Mouse (Mus musculus): Measurements from ENCODE around the gene Svep1. TPM values are rescaled to one million over a fixed set of nuclear protein-coding genes. Genes with fewer than 3 reads are reported as not detected.

Gene Svep1
- polyA plus RNA-seq, 1 experiment: 0.19 TPM

DNA sequence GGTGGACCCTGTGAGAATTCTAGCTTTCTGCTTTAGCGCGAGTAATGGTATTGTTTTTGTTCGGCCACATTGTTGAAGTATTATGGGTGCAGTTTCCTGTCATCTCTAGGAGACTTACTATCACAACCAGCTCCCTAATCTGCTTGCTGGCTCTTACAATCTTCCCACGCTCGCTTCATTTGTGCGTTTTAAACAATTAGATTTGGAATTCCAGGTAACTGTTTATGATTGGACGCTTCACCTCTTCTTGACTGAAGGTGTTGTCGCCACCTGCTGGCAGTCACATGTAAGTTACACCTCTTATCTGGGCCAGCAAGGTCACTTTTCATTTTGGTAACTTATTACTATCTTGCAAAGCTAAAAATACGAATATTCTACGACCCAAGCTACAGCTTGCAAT is 127.0 kb downstream of the Svep1 start:
- no peaks in the 10 kb centered on the region for H3K27me3 ChIP-seq (ENCODE audit: control insufficient read depth, insufficient read depth, low read length, poor library complexity, severe bottlenecking)
- no peaks in the 10 kb centered on the region for H3K4me1 ChIP-seq (ENCODE audit: control insufficient read depth, insufficient read depth, low read length)
- no peak overlapping the region for H3K27ac ChIP-seq (ENCODE audit: insufficient read depth, low read length)
- TF ChIP-seq EP300 (IDR thresholded peaks at IDR 0.05; ENCODE audit: insufficient read depth, low read depth, low read length) (no peak), CTCF (IDR thresholded peaks at IDR 0.05; ENCODE audit: low read depth, low read length) (no peak), POLR2A (IDR thresholded peaks at IDR 0.05; ENCODE audit: insufficient read depth, low read length) (no peak)
- H3K4me3 ChIP-seq (ENCODE audit: low read depth, low read length): no peak overlapping the region
- H3K36me3 ChIP-seq (ENCODE audit: control insufficient read depth, insufficient read depth, low read length, poor library complexity, severe bottlenecking): no peaks in the 10 kb centered on the region
- H3K9me3 ChIP-seq (replicated peaks; ENCODE audit: control insufficient read depth, insufficient read depth, low read length, poor library complexity, severe bottlenecking): no peaks in the 10 kb centered on the region
- H3K9ac ChIP-seq (ENCODE audit: low read depth, poor library complexity, severe bottlenecking): no peak overlapping the region

- Histone ChIP-seq H3K36me3 (ENCODE audit: control insufficient read depth, insufficient read depth, low read length, poor library complexity, severe bottlenecking) (no peaks in the 10 kb centered on the region), H3K9ac (ENCODE audit: low read depth, poor library complexity, severe bottlenecking) (no peak overlapping the region), H3K9me3 (replicated peaks; ENCODE audit: control insufficient read depth, insufficient read depth, low read length, poor library complexity, severe bottlenecking) (no peaks in the 10 kb centered on the region), H3K27ac (ENCODE audit: insufficient read depth, low read length) (no peak overlapping the region), H3K4me3 (ENCODE audit: low read depth, low read length) (no peak overlapping the region), H3K27me3 (ENCODE audit: control insufficient read depth, insufficient read depth, low read length, poor library complexity, severe bottlenecking) (no peaks in the 10 kb centered on the region), H3K4me1 (ENCODE audit: control insufficient read depth, insufficient read depth, low read length) (no peaks in the 10 kb centered on the region)
- TF ChIP-seq CTCF (IDR thresholded peaks at IDR 0.05; ENCODE audit: low read depth, low read length) (no peak), EP300 (IDR thresholded peaks at IDR 0.05; ENCODE audit: insufficient read depth, low read depth, low read length) (no peak), POLR2A (IDR thresholded peaks at IDR 0.05; ENCODE audit: insufficient read depth, low read length) (no peak)
Observed at GRCm38 (mm10) chr4:58077950-58078349, 128.7 kb downstream of the Svep1 start.

DNA sequence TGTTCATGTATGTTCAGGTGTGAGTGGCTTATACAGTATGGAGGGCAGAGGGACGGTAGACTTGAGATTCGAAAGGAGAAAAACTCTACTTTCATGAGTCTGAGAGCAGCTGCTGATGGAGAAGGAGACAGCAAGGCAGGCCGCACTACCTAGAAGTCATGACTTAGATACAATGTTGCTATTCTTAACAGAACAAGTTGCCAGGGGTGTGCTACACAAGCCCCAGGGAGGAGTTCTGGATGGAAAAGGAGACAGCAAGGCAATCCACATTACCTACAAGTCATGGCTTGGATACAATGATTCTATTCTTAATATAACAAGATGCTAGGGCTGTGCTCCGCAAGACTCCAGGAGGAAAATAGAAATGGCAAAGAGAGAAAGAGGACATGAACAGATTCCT is 129.1 kb downstream of the Svep1 start:
- Histone ChIP-seq H3K9me3 (replicated peaks; ENCODE audit: control insufficient read depth, insufficient read depth, low read length, poor library complexity, severe bottlenecking) (no peaks in the 10 kb centered on the region), H3K27me3 (ENCODE audit: control insufficient read depth, insufficient read depth, low read length, poor library complexity, severe bottlenecking) (no peaks in the 10 kb centered on the region), H3K36me3 (ENCODE audit: control insufficient read depth, insufficient read depth, low read length, poor library complexity, severe bottlenecking) (no peaks in the 10 kb centered on the region), H3K27ac (ENCODE audit: insufficient read depth, low read length) (no peak overlapping the region), H3K4me3 (ENCODE audit: low read depth, low read length) (no peak overlapping the region), H3K4me1 (ENCODE audit: control insufficient read depth, insufficient read depth, low read length) (no peaks in the 10 kb centered on the region), H3K9ac (ENCODE audit: low read depth, poor library complexity, severe bottlenecking) (no peak overlapping the region)
- no peak for TF ChIP-seq EP300 (IDR thresholded peaks at IDR 0.05; ENCODE audit: insufficient read depth, low read depth, low read length)
- TF ChIP-seq CTCF (IDR thresholded peaks at IDR 0.05; ENCODE audit: low read depth, low read length): no peak
- TF ChIP-seq POLR2A (IDR thresholded peaks at IDR 0.05; ENCODE audit: insufficient read depth, low read length): no peak

DNA sequence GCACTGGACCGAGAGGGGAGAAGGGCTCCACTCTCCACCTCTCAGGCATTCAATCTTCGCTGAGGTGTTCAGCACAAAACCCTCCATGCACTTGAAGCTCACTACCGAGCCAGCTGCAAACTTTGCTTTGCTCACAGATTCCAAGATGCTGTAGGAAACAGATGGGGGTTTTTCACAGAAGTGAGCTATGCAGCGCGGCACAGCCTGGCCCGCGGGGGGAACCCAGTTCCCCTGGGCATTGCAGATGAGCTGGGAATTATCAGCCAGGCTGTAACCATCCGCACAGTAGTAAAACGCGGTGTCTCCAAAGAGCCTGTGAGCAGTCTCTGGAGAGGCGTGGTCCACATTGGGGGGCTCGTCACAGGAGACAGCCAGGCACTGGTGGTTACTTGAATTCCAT is 133.8 kb downstream of the Svep1 start:
- Histone ChIP-seq H3K27ac (ENCODE audit: insufficient read depth, low read length) (no peak overlapping the region), H3K4me3 (ENCODE audit: low read depth, low read length) (peak overlapping the region; percentile 3; the same call in 1 of the 2 replicates), H3K27me3 (ENCODE audit: control insufficient read depth, insufficient read depth, low read length, poor library complexity, severe bottlenecking) (no peaks in the 10 kb centered on the region), H3K9me3 (replicated peaks; ENCODE audit: control insufficient read depth, insufficient read depth, low read length, poor library complexity, severe bottlenecking) (no peaks in the 10 kb centered on the region), H3K9ac (ENCODE audit: low read depth, poor library complexity, severe bottlenecking) (no peak overlapping the region), H3K36me3 (ENCODE audit: control insufficient read depth, insufficient read depth, low read length, poor library complexity, severe bottlenecking) (no peaks in the 10 kb centered on the region), H3K4me1 (ENCODE audit: control insufficient read depth, insufficient read depth, low read length) (no peaks in the 10 kb centered on the region)
- no peak for TF ChIP-seq CTCF (IDR thresholded peaks at IDR 0.05; ENCODE audit: low read depth, low read length)
- TF ChIP-seq POLR2A (IDR thresholded peaks at IDR 0.05; ENCODE audit: insufficient read depth, low read length): no peak
- TF ChIP-seq EP300 (IDR thresholded peaks at IDR 0.05; ENCODE audit: insufficient read depth, low read depth, low read length): no peak

DNA sequence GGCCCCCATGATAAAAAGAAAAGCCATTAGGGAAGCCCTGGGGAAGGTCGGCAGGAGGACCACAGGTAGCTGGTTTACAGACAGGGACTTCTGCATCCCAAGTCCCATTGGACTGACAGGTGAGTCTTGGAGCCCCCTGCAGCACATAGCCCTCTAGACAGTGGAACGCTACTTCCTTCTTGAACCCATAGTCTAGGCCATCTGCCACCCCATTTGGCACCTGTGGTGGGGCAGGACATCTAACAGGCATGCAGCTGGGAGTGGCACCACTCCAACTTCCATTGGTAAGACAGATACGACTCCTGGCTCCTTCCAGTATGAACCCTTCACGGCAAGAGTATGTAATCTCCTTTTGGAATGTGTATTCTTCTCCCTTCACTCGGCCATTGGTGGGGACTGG is 137.8 kb downstream of the Svep1 start:
- Histone ChIP-seq H3K9ac (ENCODE audit: low read depth, poor library complexity, severe bottlenecking) (no peak overlapping the region), H3K4me3 (ENCODE audit: low read depth, low read length) (no peak overlapping the region), H3K27me3 (ENCODE audit: control insufficient read depth, insufficient read depth, low read length, poor library complexity, severe bottlenecking) (no peaks in the 10 kb centered on the region), H3K27ac (ENCODE audit: insufficient read depth, low read length) (no peak overlapping the region), H3K9me3 (replicated peaks; ENCODE audit: control insufficient read depth, insufficient read depth, low read length, poor library complexity, severe bottlenecking) (no peaks in the 10 kb centered on the region), H3K36me3 (ENCODE audit: control insufficient read depth, insufficient read depth, low read length, poor library complexity, severe bottlenecking) (no peaks in the 10 kb centered on the region), H3K4me1 (ENCODE audit: control insufficient read depth, insufficient read depth, low read length) (no peaks in the 10 kb centered on the region)
- TF ChIP-seq POLR2A (IDR thresholded peaks at IDR 0.05; ENCODE audit: insufficient read depth, low read length) (no peak), EP300 (IDR thresholded peaks at IDR 0.05; ENCODE audit: insufficient read depth, low read depth, low read length) (no peak), CTCF (IDR thresholded peaks at IDR 0.05; ENCODE audit: low read depth, low read length) (no peak)

GRCm38 (mm10) chr4:58064721-58065120 is 141.9 kb downstream of the Svep1 start:
- Histone ChIP-seq H3K27ac (ENCODE audit: insufficient read depth, low read length) (no peak overlapping the region), H3K36me3 (ENCODE audit: control insufficient read depth, insufficient read depth, low read length, poor library complexity, severe bottlenecking) (no peaks in the 10 kb centered on the region), H3K9ac (ENCODE audit: low read depth, poor library complexity, severe bottlenecking) (no peak overlapping the region), H3K4me3 (ENCODE audit: low read depth, low read length) (no peak overlapping the region), H3K27me3 (ENCODE audit: control insufficient read depth, insufficient read depth, low read length, poor library complexity, severe bottlenecking) (no peaks in the 10 kb centered on the region; the same call in 1 of the 2 replicates), H3K4me1 (ENCODE audit: control insufficient read depth, insufficient read depth, low read length) (no peaks in the 10 kb centered on the region), H3K9me3 (replicated peaks; ENCODE audit: control insufficient read depth, insufficient read depth, low read length, poor library complexity, severe bottlenecking) (no peaks in the 10 kb centered on the region)
- no peak for TF ChIP-seq POLR2A (IDR thresholded peaks at IDR 0.05; ENCODE audit: insufficient read depth, low read length)
- no peak for TF ChIP-seq EP300 (IDR thresholded peaks at IDR 0.05; ENCODE audit: insufficient read depth, low read depth, low read length)
- no peak for TF ChIP-seq CTCF (IDR thresholded peaks at IDR 0.05; ENCODE audit: low read depth, low read length)

Data from ES-Bruce4 (cell line).